Mouse (Mus musculus) retina, postnatal 1 day (tissue): Measurements from ENCODE around the gene Rsc1a1.

ENCODE experiments used
- DNase-seq: peaks from one replicate; pipeline ENCODE4 v3.0.0-alpha.2; 2012

Gene Rsc1a1

GRCm38 (mm10) chr4:141688505-141688904 lies 3.1 kb upstream of the Rsc1a1 start:
- DNase-seq, result no peak

DNA sequence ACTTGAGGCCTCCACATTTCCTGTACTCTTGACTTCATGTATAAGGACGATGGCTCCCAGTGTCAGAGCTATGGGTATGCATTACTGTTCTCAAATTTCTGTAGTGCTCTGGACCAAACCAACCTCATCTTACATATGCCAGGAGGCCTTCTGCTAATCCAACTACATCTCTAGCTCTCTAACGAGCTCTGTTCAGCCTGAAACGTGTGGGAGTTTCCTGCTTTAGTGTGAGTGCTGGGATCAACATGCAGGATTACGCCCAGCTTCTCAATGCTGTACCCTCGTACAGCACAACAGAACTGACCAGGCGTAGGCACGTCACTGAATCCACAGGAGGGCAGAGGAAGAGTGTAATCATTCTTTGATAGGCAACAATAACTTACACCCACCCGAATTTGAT lies 1.1 kb upstream of the Rsc1a1 start:
- DNase-seq, result no peak

- DNase-seq, result no peak
These were observed 694 bp upstream of the Rsc1a1 start for GRCm38 (mm10) chr4:141686093-141686492.

GRCm38 (mm10) chr4:141682706-141683230 lies 2.6 kb downstream of the Rsc1a1 start:
- DNase-seq, result no peak

DNA sequence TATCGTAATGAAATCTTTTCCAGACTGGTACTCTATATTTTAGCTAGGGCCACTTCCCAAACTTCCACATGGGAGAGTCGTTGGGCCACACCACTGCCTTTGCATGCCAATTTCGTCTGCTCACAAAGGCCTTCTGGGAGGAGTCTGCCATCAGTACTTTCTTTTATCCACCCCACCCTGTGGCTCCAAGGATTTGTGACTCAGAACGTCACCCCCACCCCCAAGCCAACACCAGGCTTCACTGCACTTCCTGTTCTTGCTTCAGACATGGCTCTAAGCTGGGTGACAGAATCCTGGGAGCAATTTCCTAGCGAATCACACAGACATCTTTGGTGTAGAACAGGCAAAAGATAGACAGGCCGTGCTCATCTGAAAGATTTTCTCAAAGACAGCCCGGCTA lies 3.6 kb downstream of the Rsc1a1 start:
- no peak for DNase-seq

DNA sequence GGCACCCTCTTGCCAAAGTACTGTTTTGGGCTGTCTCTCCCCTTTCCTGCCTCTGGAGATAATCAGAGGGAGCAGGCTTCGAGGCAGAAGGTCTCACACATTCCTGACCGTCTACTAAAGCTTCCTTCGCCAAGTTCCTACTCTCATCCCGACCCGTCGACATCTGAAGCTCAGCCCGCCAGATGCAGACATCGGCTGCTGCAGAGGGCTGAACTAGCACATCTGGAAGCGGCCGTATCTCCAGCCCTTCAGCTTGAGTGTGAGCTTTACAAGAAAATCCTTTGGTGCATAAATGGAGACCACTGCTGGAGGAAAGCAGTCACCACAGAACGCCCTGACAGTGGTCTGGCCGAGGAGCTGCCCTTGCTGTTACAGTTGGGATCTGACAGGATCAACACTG lies 4.5 kb downstream of the Rsc1a1 start:
- DNase-seq, result no peak

DNA sequence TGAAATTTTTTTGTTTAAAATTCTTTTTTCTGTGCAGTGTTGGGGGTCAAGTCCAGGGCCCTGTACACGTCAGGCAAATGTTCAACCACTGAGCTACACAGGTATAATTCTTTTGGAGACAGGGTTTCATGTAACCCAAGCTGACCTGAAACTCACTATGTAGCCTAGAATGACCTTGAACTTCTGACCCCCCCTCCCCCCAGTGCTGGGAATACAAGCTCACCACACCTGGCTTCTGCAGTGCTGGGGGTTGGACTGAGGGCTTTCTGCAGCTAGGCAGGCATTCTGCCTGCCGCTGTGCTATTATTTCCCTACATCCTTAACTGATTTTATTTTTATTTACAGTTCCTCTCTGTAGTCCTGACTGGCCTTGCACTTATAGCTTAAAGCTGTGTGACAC lies 6.4 kb downstream of the Rsc1a1 start:
- DNase-seq, result no peak

GRCm38 (mm10) chr4:141676462-141676979 lies 8.9 kb downstream of the Rsc1a1 start:
- no peak for DNase-seq

DNA sequence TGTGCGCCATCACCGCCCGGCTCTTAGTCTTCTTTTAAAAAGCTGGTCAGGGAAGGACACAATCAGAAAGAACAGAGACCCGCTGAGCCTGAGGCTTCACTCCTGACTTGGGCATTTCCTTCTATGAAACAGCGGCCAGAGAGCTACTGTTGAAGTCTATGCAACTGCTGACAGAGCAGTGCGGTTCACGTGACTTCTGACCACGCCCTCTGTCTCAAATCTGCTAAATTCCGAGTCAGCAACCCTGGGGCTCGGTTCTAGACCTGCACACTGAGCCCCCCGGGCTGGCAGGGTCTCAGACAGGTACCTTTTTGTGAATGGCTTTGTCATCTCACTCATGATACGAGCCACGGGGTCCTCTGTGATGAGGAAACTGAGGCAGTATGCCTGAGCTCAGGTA lies 13.1 kb downstream of the Rsc1a1 start:
- DNase-seq, result no peak

GRCm38 (mm10) chr4:141671389-141671788 lies 14.0 kb downstream of the Rsc1a1 start:
- DNase-seq, result no peak

GRCm38 (mm10) chr4:141669898-141670712 lies 15.3 kb downstream of the Rsc1a1 start:
- DNase-seq, result peak; percentile 48

GRCm38 (mm10) chr4:141664799-141665198 lies 20.6 kb downstream of the Rsc1a1 start, which contains the start of gene Plekhm2:
TSS of gene Plekhm2 (minus strand) at chr4:141664899.
- DNase-seq, result no peak

DNA sequence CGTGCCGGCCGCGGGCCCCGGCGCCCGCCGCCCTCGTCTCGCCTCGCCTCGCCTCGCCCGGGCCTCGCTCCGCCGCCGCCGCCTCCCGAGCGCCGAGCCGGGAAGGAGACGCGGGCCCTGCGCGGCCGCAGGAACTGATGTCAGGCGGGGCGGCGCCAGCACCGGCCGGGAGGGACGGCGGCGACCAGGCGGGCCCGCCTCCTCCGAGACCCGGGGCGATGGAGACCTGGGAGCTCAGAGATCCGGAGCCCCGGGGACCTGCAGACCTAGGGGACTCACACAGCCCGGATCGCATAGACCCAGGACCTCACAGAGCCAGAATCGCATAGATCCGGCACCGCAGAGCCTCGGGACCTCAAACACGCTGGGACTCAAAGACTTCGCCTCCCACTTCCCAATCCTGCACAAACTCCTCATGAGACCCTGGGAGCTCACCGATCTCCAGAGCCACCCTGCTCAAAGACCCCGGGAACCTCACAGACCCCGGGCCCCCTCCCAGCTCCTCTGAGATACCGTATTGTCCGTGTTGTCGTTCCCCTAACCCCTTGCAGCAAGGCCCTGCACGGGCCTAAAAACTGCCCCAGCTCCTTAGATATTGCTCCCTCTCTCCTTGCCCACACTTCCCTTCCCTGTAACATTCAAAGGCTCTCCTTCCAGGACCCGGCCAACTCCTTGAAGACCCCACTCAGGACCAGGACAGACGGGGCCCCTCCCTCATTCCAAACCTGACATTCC lies 21.2 kb downstream of the Rsc1a1 start:
- DNase-seq, result peak; percentile 75

GRCm38 (mm10) chr4:141663122-141663931 lies 22.1 kb downstream of the Rsc1a1 start:
- DNase-seq, result peak; percentile 44

DNA sequence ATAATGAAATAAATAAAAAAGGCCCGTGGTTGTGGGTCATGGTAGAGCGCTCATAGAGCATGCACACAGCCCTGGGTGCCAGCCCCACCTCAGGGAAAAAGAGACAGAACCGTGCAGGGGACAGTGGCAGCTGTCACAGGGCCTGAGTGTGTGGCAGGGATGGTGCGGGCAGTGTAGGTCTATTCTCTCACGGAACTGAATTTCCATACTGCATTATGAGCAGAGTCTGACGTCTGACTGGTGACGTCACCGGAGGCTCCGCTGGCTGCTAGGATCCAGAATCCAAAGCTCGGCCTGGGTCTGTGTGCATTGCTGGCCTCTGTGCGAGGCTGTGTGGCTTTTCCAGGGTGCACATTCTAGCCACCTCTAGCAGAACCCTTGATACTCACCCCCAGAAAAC lies 24.5 kb downstream of the Rsc1a1 start:
- no peak for DNase-seq

DNA sequence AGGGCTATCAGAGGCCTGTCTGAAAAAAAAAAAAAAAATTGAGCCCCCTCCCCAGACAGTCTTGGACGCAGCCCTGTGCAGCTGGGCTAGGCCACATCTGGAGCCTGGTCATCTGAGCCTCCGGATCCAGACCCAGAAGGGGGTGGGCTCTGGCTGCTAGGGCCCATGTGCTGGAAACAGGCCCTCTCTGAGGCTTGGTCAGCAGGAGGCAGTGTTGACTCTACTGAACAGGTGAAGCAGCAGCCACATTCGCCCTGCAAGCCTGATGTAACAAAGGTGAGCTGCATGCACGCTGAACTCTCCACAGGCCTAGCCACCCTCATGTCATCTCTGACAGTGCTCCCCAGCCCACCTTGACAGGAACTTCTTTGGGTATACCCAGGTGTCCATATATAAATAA lies 25.7 kb downstream of the Rsc1a1 start:
- DNase-seq, result no peak

DNA sequence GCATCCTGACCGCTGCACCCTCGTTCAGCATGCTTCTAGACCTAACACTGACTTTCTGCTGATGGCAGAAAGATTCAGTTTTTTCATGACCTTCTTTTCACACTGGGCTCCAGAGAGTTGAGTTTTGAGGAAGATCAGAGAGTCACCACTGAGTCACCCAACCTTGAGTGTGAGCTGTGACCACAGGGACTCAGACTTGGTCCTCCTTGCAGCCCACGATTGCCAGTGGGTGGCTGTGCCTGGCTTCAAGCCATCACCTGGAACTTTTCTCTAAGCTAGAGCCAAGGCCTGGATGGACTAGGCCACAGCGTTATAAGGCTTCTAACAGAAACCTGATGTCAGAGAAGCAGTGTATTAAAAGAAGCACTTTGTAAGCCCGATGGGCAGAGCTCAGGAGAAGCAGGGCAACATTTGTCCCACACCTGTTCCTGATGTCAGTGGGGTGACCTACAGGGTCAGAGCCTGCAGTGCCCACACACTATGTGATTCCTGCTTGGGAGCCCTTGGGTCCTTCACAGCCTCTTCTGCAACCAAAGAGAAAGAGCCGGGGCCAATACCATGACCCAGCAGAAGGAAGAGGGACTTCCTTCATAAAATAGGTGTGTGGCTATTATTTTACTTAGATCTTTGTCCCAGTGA lies 26.4 kb downstream of the Rsc1a1 start:
- DNase-seq, result no peak

DNA sequence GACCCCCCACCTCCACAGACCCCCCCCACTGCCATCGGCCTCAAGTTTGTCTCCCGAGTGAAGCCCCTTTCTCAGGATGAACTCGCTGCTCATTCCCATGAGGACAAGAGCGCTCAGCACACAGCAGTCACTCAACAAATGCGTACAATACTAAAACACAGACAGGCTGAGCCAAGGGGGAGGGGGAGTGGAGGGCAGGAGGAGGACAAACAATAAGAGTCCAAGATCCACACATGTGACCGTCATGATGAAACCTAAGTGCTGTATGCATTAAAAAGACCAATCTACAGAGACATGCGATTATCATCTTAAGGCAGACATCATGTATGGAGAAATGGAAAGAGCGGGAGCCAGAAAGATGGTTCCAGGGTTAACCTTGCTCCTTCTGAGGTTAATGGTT lies 28.5 kb downstream of the Rsc1a1 start:
- no peak for DNase-seq

GRCm38 (mm10) chr4:141655908-141656608 lies 29.3 kb downstream of the Rsc1a1 start:
- no peak for DNase-seq

DNA sequence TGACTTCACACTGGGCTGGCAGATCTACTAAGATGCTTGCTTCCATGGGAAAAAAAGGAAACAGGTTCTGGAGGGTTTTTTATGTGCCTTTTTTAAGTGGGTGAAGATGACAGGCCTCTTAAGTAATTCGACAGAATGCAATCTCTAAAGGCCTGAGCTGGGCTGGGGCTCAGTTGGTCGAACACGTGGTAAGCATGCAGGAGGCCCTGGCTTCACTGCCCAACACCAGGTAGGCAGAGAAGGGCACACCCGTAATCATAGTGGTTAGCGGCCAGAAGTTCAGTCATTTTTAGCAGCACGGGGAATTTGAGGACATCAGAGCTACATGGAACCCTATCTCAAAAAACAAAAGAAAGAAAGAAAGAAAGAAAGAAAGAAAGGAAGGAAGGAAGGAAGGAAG lies 30.9 kb downstream of the Rsc1a1 start:
- DNase-seq, result no peak

DNA sequence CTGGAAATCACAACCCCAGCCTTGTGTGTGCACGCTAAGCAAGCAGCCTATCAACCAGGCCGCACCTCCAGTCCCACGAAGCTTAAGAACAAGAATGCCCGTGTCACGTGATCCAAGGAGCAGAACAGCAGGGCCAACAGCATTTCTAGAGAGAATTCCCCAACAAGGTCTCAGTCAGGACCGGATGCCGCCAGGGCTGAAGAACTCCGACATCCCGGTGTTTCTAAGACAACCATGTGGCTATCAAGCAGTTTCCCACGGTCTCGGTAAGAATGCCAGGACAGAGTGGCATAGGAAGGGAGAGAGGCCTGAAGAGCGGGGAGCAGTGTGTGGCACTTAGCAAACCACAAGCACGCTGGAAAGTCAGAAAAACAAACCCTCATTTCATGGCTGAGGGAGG lies 31.6 kb downstream of the Rsc1a1 start:
- no peak for DNase-seq

GRCm38 (mm10) chr4:141653044-141653443 lies 32.4 kb downstream of the Rsc1a1 start:
- no peak for DNase-seq
